Mouse (Mus musculus) lung, adult 2 months (tissue): Measurements from ENCODE around the gene Josd1.

ENCODE experiments used
- CTCF ChIP-seq: fragments of 200-500 bp; IDR thresholded peaks from 2 replicates; pipeline ENCODE4 v1.5.1; 2011; ENCODE audit warnings: mild to moderate bottlenecking, low read length, control low read depth; ENCODE audit not compliant: insufficient read depth
- POLR2A ChIP-seq: fragments of 200-500 bp; IDR thresholded peaks from 2 replicates; pipeline ENCODE4 v1.6.1; 2011; ENCODE audit warnings: low read depth, mild to moderate bottlenecking, control low read depth, low read length, borderline replicate concordance; ENCODE audit errors: extremely low read depth

DNA sequence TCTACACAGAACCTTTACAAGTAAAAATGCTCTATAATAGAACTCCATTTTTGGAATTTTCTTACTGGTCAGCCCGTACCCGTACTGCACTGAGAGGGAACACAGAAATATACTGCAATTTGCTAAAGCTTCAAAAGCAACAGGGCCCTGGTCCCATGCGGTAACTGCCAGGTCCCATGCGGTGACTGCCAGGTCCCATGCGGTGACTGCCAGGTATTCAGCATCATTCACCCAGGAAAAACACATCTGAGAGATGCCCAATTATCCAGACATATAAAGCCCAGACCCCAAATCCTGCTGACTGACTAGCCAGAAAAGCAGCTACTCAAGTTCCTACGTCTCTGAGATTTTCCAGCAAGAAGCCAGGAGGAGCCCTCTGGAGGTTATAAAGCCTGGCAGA lies 3.1 kb downstream of the Josd1 start:
- TF ChIP-seq CTCF (no peak), POLR2A (no peak)
